Mouse (Mus musculus): ENCODE data around the gene Cep83. TPM values are rescaled to one million over a fixed set of nuclear protein-coding genes. Genes with fewer than 3 reads are reported as not detected.
A peak's percentile ranks its signal among the peaks of the same experiment; 100 is the strongest.

The Cep83 gene
- polyA plus RNA-seq, 1 experiment from 2014 or later: 15.5 TPM

GRCm38 (mm10) chr10:94809946-94810472, 121.6 kb downstream of the Cep83 start:
- H3K27ac ChIP-seq: no peak overlapping the region
- H3K27me3 ChIP-seq: no peaks in the 10 kb centered on the region
- no peak overlapping the region for H3K4me3 ChIP-seq (replicated peaks)
- 57% methylated on average over 7 of the region's 7 CpGs for WGBS
- no peaks in the 10 kb centered on the region for H3K36me3 ChIP-seq
- H3K4me1 ChIP-seq: peaks cover 24% of the 10 kb centered on the region; the same call in 1 of the 2 replicates
- H3K9me3 ChIP-seq (replicated peaks): no peaks in the 10 kb centered on the region
- no peak overlapping the region for H3K4me2 ChIP-seq
- H3K9ac ChIP-seq: no peak overlapping the region
- ATAC-seq (replicated peaks; ENCODE audit: low FRiP score): no peak

DNA sequence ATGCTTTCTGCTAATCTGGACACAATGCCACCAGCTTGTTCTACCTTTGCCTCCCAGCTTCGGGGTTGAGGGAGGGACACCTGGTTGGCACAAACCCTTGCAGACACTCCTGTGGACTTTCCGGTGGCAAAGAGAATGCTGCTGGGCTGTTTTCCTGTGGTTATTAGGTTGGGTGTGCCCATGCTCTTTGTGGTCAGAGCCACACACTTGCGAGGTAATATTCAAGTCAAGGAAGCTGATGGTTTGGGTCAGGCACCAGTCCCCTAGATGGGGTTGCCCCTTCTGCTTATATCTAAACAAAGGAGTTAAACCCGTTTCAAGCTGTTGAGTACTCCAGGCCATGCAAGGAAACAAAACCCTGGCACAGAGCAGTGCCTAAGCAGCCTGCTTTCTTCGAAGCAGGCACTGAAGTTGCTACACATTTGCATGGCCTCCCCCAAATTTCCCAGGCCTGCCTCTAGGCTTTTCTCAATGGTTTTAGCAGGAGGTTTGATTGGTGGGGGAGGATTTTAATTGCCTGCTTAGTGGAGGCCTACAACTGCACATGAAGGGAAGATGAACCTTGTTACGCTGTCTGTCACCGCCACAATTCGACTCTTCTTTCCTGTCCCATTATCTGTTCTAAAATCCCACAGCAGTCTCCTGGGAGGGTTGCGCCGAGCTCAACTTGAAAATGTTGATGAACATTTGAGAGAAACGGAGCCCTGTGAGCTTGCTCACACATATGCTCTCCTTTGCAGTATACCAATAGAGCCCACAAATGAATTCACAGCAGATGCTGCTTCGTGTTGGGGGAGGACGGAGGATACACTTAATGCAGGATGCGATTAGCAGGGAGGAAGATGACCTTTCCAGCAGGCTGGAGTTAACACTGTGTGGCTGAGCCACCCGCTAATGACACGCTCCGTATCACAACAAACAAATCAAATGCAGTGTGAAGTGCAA, 123.7 kb downstream of the Cep83 start:
- H3K36me3 ChIP-seq: no peaks in the 10 kb centered on the region
- H3K4me3 ChIP-seq (replicated peaks): no peak overlapping the region
- H3K9ac ChIP-seq: no peak overlapping the region
- no peak overlapping the region for H3K27ac ChIP-seq
- no peaks in the 10 kb centered on the region for H3K27me3 ChIP-seq
- H3K4me1 ChIP-seq: peaks cover 24% of the 10 kb centered on the region; the same call in 1 of the 2 replicates
- H3K4me2 ChIP-seq: peak overlapping the region; percentile 20; the same call in 1 of the 2 replicates
- 43% methylated on average over 17 of the region's 17 CpGs for WGBS
- peak; percentile 69 for ATAC-seq (replicated peaks; ENCODE audit: low FRiP score)
- H3K9me3 ChIP-seq (replicated peaks): no peaks in the 10 kb centered on the region

- Histone ChIP-seq H3K4me1 (peaks cover 4% of the 10 kb centered on the region; the same call in 1 of the 2 replicates), H3K27me3 (no peaks in the 10 kb centered on the region), H3K9me3 (replicated peaks) (no peaks in the 10 kb centered on the region), H3K9ac (no peak overlapping the region), H3K4me3 (replicated peaks) (no peak overlapping the region), H3K27ac (no peak overlapping the region), H3K4me2 (no peak overlapping the region), H3K36me3 (no peaks in the 10 kb centered on the region)
- 92% methylated on average over 3 of the region's 3 CpGs for WGBS
- ATAC-seq (replicated peaks; ENCODE audit: low FRiP score): no peak
These were observed 129.7 kb downstream of the Cep83 start for GRCm38 (mm10) chr10:94818127-94818526.

DNA sequence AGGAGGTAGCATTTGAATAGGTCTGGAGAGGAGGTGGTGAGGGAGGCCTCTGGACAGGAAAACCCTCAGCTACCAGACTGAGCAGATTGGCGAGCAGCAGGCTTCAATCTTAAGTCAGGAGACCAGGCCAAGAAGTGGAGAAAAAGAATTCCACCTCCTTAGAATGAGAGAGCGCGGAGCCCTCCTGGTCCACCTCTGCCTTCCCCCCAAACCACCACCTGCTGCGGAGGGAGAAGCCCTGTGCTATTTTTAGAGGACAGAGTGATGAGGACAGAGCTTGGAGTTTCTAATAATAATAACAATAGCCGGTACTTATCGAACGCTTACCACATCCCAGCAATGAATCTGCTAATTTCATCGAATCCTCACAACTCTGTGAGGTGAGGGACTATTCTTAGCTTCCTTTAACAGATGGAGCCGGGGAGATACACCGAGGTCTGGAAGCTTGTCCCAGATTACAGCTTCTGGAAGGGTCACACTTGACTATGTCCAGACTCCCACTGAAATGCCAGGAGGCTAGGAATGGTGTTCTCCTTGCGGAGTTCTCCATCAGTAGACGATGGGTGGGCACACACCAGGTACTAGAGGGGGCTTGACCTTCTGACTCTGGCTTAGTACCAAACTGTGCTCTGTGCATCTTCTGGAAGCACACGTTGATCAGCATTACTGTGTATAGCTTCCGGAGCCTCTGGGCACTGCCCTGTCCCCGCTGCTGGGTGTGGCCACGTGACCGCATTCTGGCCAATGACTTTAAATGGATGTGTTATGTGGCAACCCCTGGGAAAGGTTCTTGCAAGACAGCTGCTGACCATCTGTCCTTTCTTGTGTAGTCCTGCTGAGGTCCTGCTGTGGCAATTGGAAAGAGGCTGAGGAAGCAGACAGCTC, 130.6 kb downstream of the Cep83 start:
- WGBS: 90% methylated on average over 17 of the region's 17 CpGs
- Histone ChIP-seq H3K9ac (no peak overlapping the region), H3K36me3 (no peaks in the 10 kb centered on the region), H3K4me3 (replicated peaks) (no peak overlapping the region), H3K4me2 (no peak overlapping the region), H3K9me3 (replicated peaks) (no peaks in the 10 kb centered on the region), H3K27ac (no peak overlapping the region), H3K4me1 (no peaks in the 10 kb centered on the region), H3K27me3 (no peaks in the 10 kb centered on the region)
- ATAC-seq (replicated peaks; ENCODE audit: low FRiP score): no peak

GRCm38 (mm10) chr10:94823971-94824760, 135.7 kb downstream of the Cep83 start:
- H3K27ac ChIP-seq: peak overlapping the region; percentile 19
- peaks cover 26% of the 10 kb centered on the region for H3K4me1 ChIP-seq
- H3K4me2 ChIP-seq: no peak overlapping the region
- no peak for ATAC-seq (replicated peaks; ENCODE audit: low FRiP score)
- no peak overlapping the region for H3K9ac ChIP-seq
- H3K36me3 ChIP-seq: no peaks in the 10 kb centered on the region
- H3K27me3 ChIP-seq: no peaks in the 10 kb centered on the region
- WGBS: 49% methylated on average over 11 of the region's 11 CpGs
- no peaks in the 10 kb centered on the region for H3K9me3 ChIP-seq (replicated peaks)
- no peak overlapping the region for H3K4me3 ChIP-seq (replicated peaks)

DNA sequence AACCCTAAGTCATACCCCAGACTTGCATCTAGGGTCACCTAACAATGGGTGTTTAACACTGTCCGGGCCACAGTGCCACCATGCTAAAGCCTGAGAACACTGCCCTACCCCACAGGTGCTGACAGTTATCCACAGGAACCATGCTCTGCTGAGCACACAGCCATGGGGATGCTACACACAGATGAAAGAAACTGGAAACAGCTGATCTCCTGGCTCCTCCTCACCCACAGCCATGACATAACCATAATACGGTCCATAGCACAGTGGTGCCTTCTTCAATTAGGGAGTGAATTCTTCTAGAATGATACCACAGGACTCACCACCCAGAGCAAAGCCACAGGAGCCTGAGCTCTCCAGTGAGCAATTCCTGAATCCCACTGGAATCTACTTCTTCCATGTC, 137.5 kb downstream of the Cep83 start:
- peak; percentile 35; the same call in 1 of the 2 replicates for ATAC-seq (replicated peaks; ENCODE audit: low FRiP score)
- H3K4me1 ChIP-seq: peaks cover 38% of the 10 kb centered on the region
- H3K27ac ChIP-seq: no peak overlapping the region
- 84% methylated on average over 2 of the region's 2 CpGs for WGBS
- no peak overlapping the region for H3K4me3 ChIP-seq (replicated peaks)
- no peak overlapping the region for H3K4me2 ChIP-seq
- H3K27me3 ChIP-seq: no peaks in the 10 kb centered on the region
- H3K36me3 ChIP-seq: no peaks in the 10 kb centered on the region
- H3K9ac ChIP-seq: no peak overlapping the region
- no peaks in the 10 kb centered on the region for H3K9me3 ChIP-seq (replicated peaks)

- Histone ChIP-seq H3K4me1 (peaks cover 38% of the 10 kb centered on the region), H3K9me3 (replicated peaks) (no peaks in the 10 kb centered on the region), H3K27me3 (no peaks in the 10 kb centered on the region), H3K9ac (no peak overlapping the region), H3K4me2 (no peak overlapping the region), H3K4me3 (replicated peaks) (no peak overlapping the region), H3K27ac (no peak overlapping the region), H3K36me3 (no peaks in the 10 kb centered on the region)
- WGBS: 64% methylated on average over 12 of the region's 12 CpGs
- no peak for ATAC-seq (replicated peaks; ENCODE audit: low FRiP score)
These were observed 138.0 kb downstream of the Cep83 start for GRCm38 (mm10) chr10:94826436-94826835.

DNA sequence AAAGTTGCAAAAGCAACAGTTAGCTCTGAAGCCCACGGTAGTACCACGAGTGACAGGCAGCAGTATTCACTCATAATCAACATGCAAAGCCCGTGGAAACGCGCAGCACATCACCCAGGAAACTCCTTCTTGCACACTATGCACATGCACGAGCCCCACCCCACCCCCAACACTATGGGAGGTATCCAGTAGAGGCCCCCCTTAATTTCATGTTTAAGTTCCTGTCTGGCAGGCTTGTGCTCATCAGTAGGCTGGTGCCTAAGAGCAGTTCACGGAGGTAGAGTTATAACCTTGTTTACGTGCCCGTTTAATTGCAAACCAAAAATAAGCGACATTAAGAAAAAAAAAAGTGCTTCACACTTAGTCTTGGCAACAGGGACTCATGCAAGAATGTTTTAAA, 138.9 kb downstream of the Cep83 start:
- Histone ChIP-seq H3K9ac (no peak overlapping the region), H3K4me3 (replicated peaks) (no peak overlapping the region), H3K4me1 (peaks cover 38% of the 10 kb centered on the region), H3K36me3 (no peaks in the 10 kb centered on the region), H3K27ac (no peak overlapping the region), H3K27me3 (no peaks in the 10 kb centered on the region), H3K4me2 (no peak overlapping the region), H3K9me3 (replicated peaks) (no peaks in the 10 kb centered on the region)
- WGBS: 90% methylated on average over 10 of the region's 10 CpGs
- no peak for ATAC-seq (replicated peaks; ENCODE audit: low FRiP score)

DNA sequence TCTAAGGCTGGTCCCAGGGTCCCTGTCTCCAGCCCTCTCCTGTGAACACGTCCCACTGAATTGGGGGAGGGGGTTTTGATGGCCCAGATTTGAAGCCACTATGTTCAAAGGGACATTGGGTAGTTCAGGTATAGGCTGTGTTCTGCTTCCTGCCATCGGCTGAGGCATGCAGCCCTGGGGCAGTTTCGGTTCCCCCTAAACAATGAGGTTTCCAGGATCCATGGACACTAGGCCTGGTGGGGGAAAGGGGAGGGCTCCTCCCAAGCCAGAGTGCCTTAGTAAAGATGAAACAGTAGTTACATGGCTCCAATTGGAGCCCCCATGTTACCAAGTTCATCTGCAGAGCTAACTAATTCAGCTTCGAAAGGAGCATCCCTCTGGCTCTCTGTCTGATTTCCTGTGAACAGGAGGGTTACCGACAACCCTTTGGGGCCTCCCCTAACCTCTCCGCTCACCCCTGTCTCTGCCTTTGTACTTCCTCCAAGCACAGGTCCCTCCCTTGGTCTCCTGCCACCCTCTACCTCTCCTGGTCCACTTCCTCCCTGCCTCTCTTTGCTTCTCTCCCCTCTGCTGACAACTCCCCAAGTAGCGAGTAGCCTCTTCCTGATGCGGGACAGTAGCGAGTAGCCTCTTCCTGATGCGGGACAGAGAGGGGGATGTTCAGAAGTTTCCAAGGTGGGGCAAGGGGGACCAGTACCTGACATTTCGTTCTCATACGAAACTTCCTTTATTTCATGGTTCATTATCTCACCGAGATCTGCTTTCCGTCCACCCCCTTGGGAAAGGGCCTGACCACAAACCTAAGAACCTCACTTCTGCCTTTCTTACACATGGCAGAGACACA, 139.7 kb downstream of the Cep83 start:
- Histone ChIP-seq H3K4me2 (no peak overlapping the region), H3K27me3 (no peaks in the 10 kb centered on the region), H3K36me3 (no peaks in the 10 kb centered on the region), H3K9me3 (replicated peaks) (no peaks in the 10 kb centered on the region), H3K27ac (no peak overlapping the region), H3K4me1 (peaks cover 38% of the 10 kb centered on the region), H3K9ac (no peak overlapping the region), H3K4me3 (replicated peaks) (no peak overlapping the region)
- 80% methylated on average over 14 of the region's 14 CpGs for WGBS
- no peak for ATAC-seq (replicated peaks; ENCODE audit: low FRiP score)

DNA sequence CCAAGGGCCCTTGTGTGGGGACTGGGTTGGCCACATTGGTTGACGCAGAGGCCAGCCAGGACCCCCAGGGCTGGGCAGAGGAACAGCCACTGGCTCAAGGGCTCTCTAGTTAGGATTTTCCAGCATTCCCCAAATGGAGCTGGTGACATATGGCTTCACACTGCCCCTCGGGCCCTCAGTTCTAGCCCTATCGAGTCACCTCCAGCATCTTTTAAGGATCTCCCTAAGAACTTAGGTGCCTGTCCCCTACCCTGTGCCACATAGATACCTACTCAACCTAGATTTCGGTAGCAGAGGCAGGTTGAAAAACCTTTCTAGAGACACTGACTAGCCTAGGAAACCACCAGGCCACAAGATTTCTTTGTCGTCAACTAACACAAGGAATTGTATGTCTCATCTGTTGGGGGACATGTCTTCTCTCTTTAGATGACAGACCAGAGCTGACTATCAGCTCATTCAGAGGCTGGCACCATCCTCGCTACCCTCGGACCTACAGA, 140.3 kb downstream of the Cep83 start:
- no peaks in the 10 kb centered on the region for H3K9me3 ChIP-seq (replicated peaks)
- H3K36me3 ChIP-seq: no peaks in the 10 kb centered on the region
- no peaks in the 10 kb centered on the region for H3K27me3 ChIP-seq
- peak overlapping the region; percentile 85; the same call in 1 of the 2 replicates for H3K27ac ChIP-seq
- H3K4me2 ChIP-seq: no peak overlapping the region
- no peak overlapping the region for H3K4me3 ChIP-seq (replicated peaks)
- ATAC-seq (replicated peaks; ENCODE audit: low FRiP score): no peak
- WGBS: 91% methylated on average over 7 of the region's 7 CpGs
- H3K9ac ChIP-seq: no peak overlapping the region
- H3K4me1 ChIP-seq: peaks cover 38% of the 10 kb centered on the region
